Mouse (Mus musculus) B cell, adult 2 months (primary cell): ENCODE data around the gene Tnf.
A peak's percentile ranks its signal among the peaks of the same experiment; 100 is the strongest.

Source experiments
- DNase-seq, 2 experiments: peaks; one replicate each; pipeline ENCODE4 v3.0.0; 2022

Gene Tnf

GRCm38 (mm10) chr17:35168541-35169207 is 33.1 kb downstream of the Tnf start:
- DNase-seq = peak; percentile 53 to 54

GRCm38 (mm10) chr17:35167794-35168193 is 34.0 kb downstream of the Tnf start:
- no peak for DNase-seq

GRCm38 (mm10) chr17:35166352-35167035 is 35.3 kb downstream of the Tnf start:
- DNase-seq = peak; percentile 80 to 82

- DNase-seq = no peak
Observed at GRCm38 (mm10) chr17:35165451-35166155, 36.2 kb downstream of the Tnf start.

GRCm38 (mm10) chr17:35164568-35165450 is 37.0 kb downstream of the Tnf start, which contains the start of gene Prrc2a:
Gene Prrc2a (minus strand): TSS chr17:35164897.
- peak; percentile 97 for DNase-seq

- no peak for DNase-seq
Observed at GRCm38 (mm10) chr17:35164218-35164567, 37.6 kb downstream of the Tnf start.

- DNase-seq = no peak
Observed at GRCm38 (mm10) chr17:35163326-35164081, 38.3 kb downstream of the Tnf start.

- DNase-seq = no peak
Observed at GRCm38 (mm10) chr17:35162730-35163129, 39.1 kb downstream of the Tnf start.

GRCm38 (mm10) chr17:35162121-35162520 is 39.7 kb downstream of the Tnf start:
- DNase-seq = no peak

GRCm38 (mm10) chr17:35161421-35161820 is 40.4 kb downstream of the Tnf start:
- no peak for DNase-seq

GRCm38 (mm10) chr17:35159638-35160037 is 42.2 kb downstream of the Tnf start:
- DNase-seq = no peak

- DNase-seq = no peak
Observed at GRCm38 (mm10) chr17:35158850-35159593, 42.8 kb downstream of the Tnf start.

GRCm38 (mm10) chr17:35157661-35158175 is 44.1 kb downstream of the Tnf start:
- no peak for DNase-seq

GRCm38 (mm10) chr17:35157254-35157653 is 44.6 kb downstream of the Tnf start:
- DNase-seq = no peak

GRCm38 (mm10) chr17:35156461-35157200 is 45.2 kb downstream of the Tnf start:
- DNase-seq = no peak

- no peak for DNase-seq
Observed at GRCm38 (mm10) chr17:35155451-35155850, 46.4 kb downstream of the Tnf start.

- no peak for DNase-seq
Observed at GRCm38 (mm10) chr17:35154616-35155015, 47.2 kb downstream of the Tnf start.

- DNase-seq = no peak
Observed at GRCm38 (mm10) chr17:35153931-35154330, 47.9 kb downstream of the Tnf start.

GRCm38 (mm10) chr17:35153077-35153476 is 48.7 kb downstream of the Tnf start:
- no peak for DNase-seq

- DNase-seq = no peak
Observed at GRCm38 (mm10) chr17:35152121-35152520, 49.7 kb downstream of the Tnf start.
